Mouse (Mus musculus): ENCODE results near the gene Vsnl1.

Gene Vsnl1

DNA sequence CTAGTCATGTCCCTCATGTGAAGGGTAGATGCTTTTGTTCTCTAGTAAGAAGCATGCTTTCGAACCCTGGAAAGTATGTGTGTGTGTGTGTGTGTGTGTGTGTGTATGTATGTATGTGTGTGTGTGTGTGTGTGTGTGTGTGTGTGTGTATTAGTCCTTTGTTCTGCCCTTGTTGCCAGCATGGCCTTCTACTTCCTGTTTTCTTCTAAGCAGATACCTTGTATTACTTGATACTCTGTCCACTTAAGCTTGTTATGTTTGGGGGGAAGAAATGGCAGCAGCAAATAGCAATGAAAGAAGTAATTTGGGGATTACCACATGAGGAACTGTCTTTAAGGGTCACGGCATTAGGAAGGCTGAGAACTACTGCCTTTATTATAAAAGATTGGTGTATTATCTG is 159.8 kb downstream of the Vsnl1 start:
- DNase-seq (ENCODE audit: low read depth) = no peak
